Mouse (Mus musculus) liver, embryonic 14.5 days (tissue): ENCODE measurements around the gene Arpp21. TPM values are rescaled to one million over a fixed set of nuclear protein-coding genes. Genes with fewer than 3 reads are reported as not detected.
A peak's percentile ranks its signal among the peaks of the same experiment; 100 is the strongest.

Experiments
- ATAC-seq: fragments of 200-750 bp; cut with Nextera tagmentation; 2 replicates; pipeline ENCODE4 v1.8.0; 2017; ENCODE audit warnings: moderate number of reproducible peaks, mild to moderate bottlenecking, moderate library complexity; ENCODE audit not compliant: insufficient read depth
- DNase-seq, 3 experiments: peaks; one replicate each; pipeline ENCODE4 v3.0.0-alpha.2; 2012 to 2013; ENCODE audit warnings: low read depth in 3 of 3, low spot score in 3 of 3
- H3K27ac ChIP-seq: fragments of 300-500 bp; sonication (generic); 2 replicates; pipeline ENCODE4 v1.5.1; 2014; ENCODE audit warnings: moderate library complexity, mild to moderate bottlenecking, control low read depth, inconsistent platforms
- H3K27me3 ChIP-seq: fragments of 300-500 bp; sonication (generic); 2 replicates; pipeline ENCODE4 v1.6.1; 2014; ENCODE audit warnings: mild to moderate bottlenecking, low read length, moderate library complexity; ENCODE audit not compliant: control insufficient read depth, insufficient read depth
- H3K36me3 ChIP-seq: fragments of 300-500 bp; sonication (generic); replicated peaks from 2 replicates; pipeline ENCODE4 v1.6.1; 2014; ENCODE audit warnings: low read depth; ENCODE audit not compliant: control insufficient read depth, insufficient read depth
- H3K4me1 ChIP-seq, 2 experiments: fragments of 200-500 bp in 1 of 2; fragments of 300-500 bp in 1 of 2; sonication (generic) in 1 of 2; replicated peaks; 2 replicates each; pipeline ENCODE4 v1.6.1; 2012 to 2014; ENCODE audit warnings: antibody characterized with exemption in 1 of 2, inconsistent platforms in 1 of 2, low read length in 1 of 2; ENCODE audit not compliant: control insufficient read depth in 2 of 2, insufficient read depth in 2 of 2
- H3K4me2 ChIP-seq: fragments of 300-500 bp; sonication (generic); 2 replicates; pipeline ENCODE4 v1.6.1; 2014; ENCODE audit warnings: low read depth, mild to moderate bottlenecking, control low read depth, moderate library complexity
- H3K4me3 ChIP-seq, 2 experiments: fragments of 200-500 bp in 1 of 2; fragments of 300-500 bp in 1 of 2; sonication (generic) in 1 of 2; 2 replicates each; pipeline ENCODE4 v1.5.1; 2012 to 2014; ENCODE audit warnings: low read depth in 2 of 2, low read length in 2 of 2, mild to moderate bottlenecking in 2 of 2, control low read depth in 1 of 2, inconsistent platforms in 1 of 2, moderate library complexity in 1 of 2; ENCODE audit not compliant: insufficient read depth in 1 of 2
- H3K9ac ChIP-seq: fragments of 300-500 bp; sonication (generic); replicated peaks from 2 replicates; pipeline ENCODE4 v1.6.1; 2014; ENCODE audit warnings: mild to moderate bottlenecking, control low read depth, moderate library complexity
- H3K9me3 ChIP-seq: fragments of 300-500 bp; sonication (generic); 2 replicates; pipeline ENCODE4 v1.6.1; 2016; ENCODE audit warnings: low read length, mixed read lengths; ENCODE audit not compliant: control insufficient read depth
- CTCF ChIP-seq: IDR thresholded peaks from 2 replicates; pipeline ENCODE4 v1.5.1; 2016; ENCODE audit warnings: antibody characterized with exemption, low read depth, control low read depth
- EP300 ChIP-seq: IDR thresholded peaks from 2 replicates; pipeline ENCODE4 v1.6.1; 2016; ENCODE audit warnings: antibody characterized with exemption, low read depth
- WGBS: fragments of 180-500 bp; shearing (Covaris S2); extraction: QIAGEN DNeasy Blood & Tissue Kit; methylation state at CpG from one replicate; pipeline ENCODE4 v1.1.7; 2014; ENCODE audit not compliant: insufficient replicate concordance; 5-methylcytosine and 5-hydroxymethylcytosine counted together
- polyA plus RNA-seq, 2 experiments: library from polyadenylated mRNA; depleted of rRNA in 1 of 2; stranded (reverse) in 1 of 2; unstranded in 1 of 2; fragments of >200 nt; fragmentation: Nextera tagmentation in 1 of 2; extraction: Ambion mirVana in 1 of 2; gene quantifications; 2 replicates each; pipeline versions ENCODE4 v1.2.1 to v1.2.3; 2012 to 2014

Arpp21 gene
- polyA plus RNA-seq, 2 experiments = 0.36 to 0.42 TPM

GRCm38 (mm10) chr9:112226511-112226910, 9.2 kb downstream of the Arpp21 start:
- Histone ChIP-seq H3K4me1 (no peaks in the 10 kb centered on the region; a peak in 1 of 4 replicates), H3K9ac (no peak overlapping the region), H3K27me3 (no peaks in the 10 kb centered on the region), H3K4me3 (no peak overlapping the region), H3K9me3 (no peaks in the 10 kb centered on the region), H3K4me2 (no peak overlapping the region), H3K36me3 (no peaks in the 10 kb centered on the region), H3K27ac (no peak overlapping the region)
- TF ChIP-seq CTCF (no peak), EP300 (no peak)
- no peak for ATAC-seq
- no peak for DNase-seq
- WGBS = 9% methylated on average over 1 of the region's 1 CpGs

DNA sequence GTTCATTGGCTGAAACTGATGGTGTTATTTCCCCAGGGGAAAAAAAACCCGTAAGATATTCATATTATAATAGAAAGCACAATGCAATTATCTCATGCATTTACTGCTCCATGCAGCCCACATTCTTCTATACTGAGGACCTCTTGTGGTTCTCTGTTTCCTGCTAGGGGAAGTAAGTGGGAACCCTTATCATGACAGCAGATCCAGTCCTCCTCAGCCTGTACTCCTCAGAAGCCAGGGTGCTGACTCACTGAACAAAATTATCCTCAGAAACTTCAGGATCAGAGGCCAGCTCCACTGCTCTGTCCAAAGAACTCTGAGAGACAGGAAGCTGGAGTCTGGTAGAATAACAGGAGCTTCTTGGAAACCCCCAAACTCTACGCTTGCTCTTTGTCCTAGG, 10.7 kb downstream of the Arpp21 start:
- peak; percentile 74 for ATAC-seq
- H3K4me1 ChIP-seq = no peaks in the 10 kb centered on the region; a peak in 1 of 4 replicates
- WGBS = 10% methylated on average over 2 of the region's 2 CpGs

DNA sequence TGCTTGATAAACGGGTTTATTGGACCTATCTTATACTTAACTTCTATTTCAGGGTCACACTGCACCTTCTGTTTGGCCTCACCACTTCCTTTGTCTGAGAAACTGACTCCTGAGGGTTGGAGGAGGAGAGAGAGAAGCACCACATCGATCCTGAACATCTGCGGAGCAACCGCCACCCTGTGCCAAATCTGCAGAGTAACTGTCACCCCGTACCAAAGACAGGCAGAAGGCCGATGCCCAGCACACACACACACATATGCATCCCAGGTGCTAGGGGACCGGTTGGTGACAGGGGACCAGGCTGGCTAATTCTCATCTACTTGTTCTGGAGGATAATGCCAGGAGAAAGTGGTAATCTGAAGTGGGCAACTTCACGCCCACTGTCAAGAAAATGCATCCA, 16.4 kb downstream of the Arpp21 start:
- H3K4me1 ChIP-seq = 0 out of 4 replicates have a peak, but pooled peaks cover 0 to 2% of the 10 kb centered on the region in 2 experiments
- H3K27me3 ChIP-seq = no peaks in the 10 kb centered on the region
- ATAC-seq (no peak), DNase-seq (no peak)
- no peak for TF ChIP-seq EP300
- TF ChIP-seq CTCF = no peak
- WGBS = 35% methylated on average over 8 of the region's 8 CpGs
- no peaks in the 10 kb centered on the region for H3K9me3 ChIP-seq
- no peak overlapping the region for H3K9ac ChIP-seq
- H3K4me3 ChIP-seq = no peak overlapping the region
- no peaks in the 10 kb centered on the region for H3K36me3 ChIP-seq
- H3K4me2 ChIP-seq = no peak overlapping the region
- H3K27ac ChIP-seq = no peak overlapping the region

More for the DNA sequence above, 10.7 kb downstream of the Arpp21 start:
- Histone ChIP-seq H3K27ac (no peak overlapping the region), H3K9me3 (no peaks in the 10 kb centered on the region), H3K36me3 (no peaks in the 10 kb centered on the region), H3K9ac (no peak overlapping the region), H3K4me2 (no peak overlapping the region), H3K4me3 (no peak overlapping the region), H3K27me3 (no peaks in the 10 kb centered on the region)
- no peak for TF ChIP-seq EP300
- DNase-seq = no peak

DNA sequence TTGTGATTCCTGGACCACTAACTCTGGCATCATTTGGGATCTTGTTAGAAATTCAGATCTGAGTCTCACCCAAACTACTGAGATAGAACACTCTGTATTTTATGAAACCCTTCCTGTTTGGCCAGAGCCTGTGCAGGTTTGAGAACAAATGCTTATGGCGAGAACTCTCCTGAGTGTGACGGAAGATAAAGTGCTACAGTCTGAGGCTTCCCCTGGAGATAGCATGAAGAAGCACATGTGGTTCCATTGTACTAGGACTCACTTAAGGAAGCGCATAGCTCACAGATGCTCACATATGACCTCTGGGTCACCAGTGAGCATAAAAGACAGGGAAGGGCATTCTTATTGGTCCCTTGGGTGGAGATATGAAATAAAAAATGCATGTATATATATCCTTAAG, 17.5 kb downstream of the Arpp21 start:
- no peak overlapping the region for H3K9ac ChIP-seq
- H3K36me3 ChIP-seq = no peaks in the 10 kb centered on the region
- no peaks in the 10 kb centered on the region for H3K27me3 ChIP-seq
- DNase-seq (no peak), ATAC-seq (no peak)
- H3K4me3 ChIP-seq = no peak overlapping the region
- 0 out of 4 replicates have a peak, but pooled peaks cover 0 to 2% of the 10 kb centered on the region in 2 experiments for H3K4me1 ChIP-seq
- no peaks in the 10 kb centered on the region for H3K9me3 ChIP-seq
- WGBS = 54% methylated on average over 3 of the region's 3 CpGs
- no peak overlapping the region for H3K27ac ChIP-seq
- no peak overlapping the region for H3K4me2 ChIP-seq
- TF ChIP-seq CTCF = no peak
- no peak for TF ChIP-seq EP300

GRCm38 (mm10) chr9:112217161-112217560, 18.6 kb downstream of the Arpp21 start:
- Histone ChIP-seq H3K27ac (no peak overlapping the region), H3K9me3 (no peaks in the 10 kb centered on the region), H3K4me2 (no peak overlapping the region), H3K27me3 (no peaks in the 10 kb centered on the region), H3K36me3 (no peaks in the 10 kb centered on the region), H3K9ac (no peak overlapping the region), H3K4me3 (no peak overlapping the region), H3K4me1 (0 out of 4 replicates have a peak, but pooled peaks cover 0 to 2% of the 10 kb centered on the region in 2 experiments)
- WGBS = 54% methylated on average over 4 of the region's 4 CpGs
- TF ChIP-seq EP300 = no peak
- TF ChIP-seq CTCF = no peak
- DNase-seq (no peak), ATAC-seq (no peak)
